Mouse (Mus musculus) hindbrain, embryonic 13.5 days (tissue): ENCODE data around the gene Flnc. TPM values are rescaled to one million over a fixed set of nuclear protein-coding genes. Genes with fewer than 3 reads are reported as not detected.
"Not testable (repeated sequence)": the region's sequence is repeated elsewhere in the genome, so short reads cannot be mapped to it uniquely, and the experiment has no call there.

Experiments used
- ATAC-seq: fragments of 200-750 bp; cut with Nextera tagmentation; 2 replicates; pipeline ENCODE4 v1.8.0; 2017; ENCODE audit warnings: moderate TSS enrichment; ENCODE audit not compliant: low FRiP score
- H3K27ac ChIP-seq: fragments of 300-500 bp; sonication (generic); 2 replicates; pipeline ENCODE4 v1.5.1; 2015; ENCODE audit warnings: inconsistent platforms, mild to moderate bottlenecking, moderate library complexity
- H3K27me3 ChIP-seq: fragments of 300-500 bp; sonication (generic); 2 replicates; pipeline ENCODE4 v1.6.1; 2015; ENCODE audit warnings: mild to moderate bottlenecking, inconsistent platforms
- H3K36me3 ChIP-seq: fragments of 300-500 bp; sonication (generic); 2 replicates; pipeline ENCODE4 v1.6.1; 2015; ENCODE audit warnings: mild to moderate bottlenecking, inconsistent platforms
- H3K4me1 ChIP-seq: fragments of 300-500 bp; sonication (generic); replicated peaks from 2 replicates; pipeline ENCODE4 v1.6.1; 2015; ENCODE audit warnings: inconsistent platforms
- H3K4me2 ChIP-seq: fragments of 300-500 bp; sonication (generic); 2 replicates; pipeline ENCODE4 v1.6.1; 2015; ENCODE audit warnings: inconsistent platforms, mild to moderate bottlenecking, moderate library complexity
- H3K4me3 ChIP-seq: fragments of 300-500 bp; sonication (generic); 2 replicates; pipeline ENCODE4 v1.5.1; 2015; ENCODE audit warnings: mild to moderate bottlenecking, inconsistent platforms
- H3K9ac ChIP-seq: fragments of 300-500 bp; sonication (generic); 2 replicates; pipeline ENCODE4 v1.6.1; 2015; ENCODE audit warnings: mild to moderate bottlenecking, inconsistent platforms
- H3K9me3 ChIP-seq: fragments of 300-500 bp; sonication (generic); 2 replicates; pipeline ENCODE4 v1.6.1; 2016; ENCODE audit warnings: inconsistent platforms
- WGBS: fragments of 180-500 bp; shearing (Covaris S2); methylation state at CpG from one replicate; pipeline ENCODE4 v1.1.7; 2015; 5-methylcytosine and 5-hydroxymethylcytosine counted together
- polyA plus RNA-seq: library from polyadenylated mRNA; unstranded; fragments of >200 nt; fragmentation: Nextera tagmentation; extraction: Ambion mirVana; gene quantifications from 2 replicates; pipeline ENCODE4 v1.2.1, GENCODE M21; 2015

Gene Flnc
- polyA plus RNA-seq, result 5.0 and 5.8 TPM in 2 replicates

GRCm38 (mm10) chr6:29433038-29433803, at the start of gene Flnc:
TSS of gene Flnc (plus strand) at chr6:29433256.
- WGBS, result 2% methylated on average over 65 of the region's 77 CpGs
- H3K9ac ChIP-seq, result peak within 1 kb of the TSS; percentile 68
- H3K27me3 ChIP-seq, result peaks cover 52% of the 10 kb centered on the region
- H3K4me3 ChIP-seq, result peak within 1 kb of the TSS; percentile 47
- H3K27ac ChIP-seq, result no peak within 1 kb of the TSS
- H3K9me3 ChIP-seq, result no peaks in the 10 kb centered on the region
- peaks cover 60% of the 10 kb centered on the region for H3K4me1 ChIP-seq
- peak within 1 kb of the TSS; percentile 75 for H3K4me2 ChIP-seq
- ATAC-seq, result no peak
- no peaks in the 10 kb centered on the region for H3K36me3 ChIP-seq

- H3K27ac ChIP-seq, result 0 out of 2 replicates have a peak within 1 kb of the TSS, but pooled peaks have one; percentile 0
- peak within 1 kb of the TSS; percentile 13; the same call in 1 of the 2 replicates for H3K4me2 ChIP-seq
- H3K27me3 ChIP-seq, result peaks cover 25% of the 10 kb centered on the region
- no peak within 1 kb of the TSS for H3K4me3 ChIP-seq
- peak within 1 kb of the TSS; percentile 30; the same call in 1 of the 2 replicates for H3K9ac ChIP-seq
- WGBS, result 4% methylated on average over 12 of the region's 12 CpGs
- ATAC-seq, result 0 out of 2 replicates have a peak, but pooled peaks have one; percentile 28
- H3K4me1 ChIP-seq, result no peaks in the 10 kb centered on the region; the same call in 1 of the 2 replicates
- no peaks in the 10 kb centered on the region for H3K36me3 ChIP-seq
- no peaks in the 10 kb centered on the region for H3K9me3 ChIP-seq
Observed at GRCm38 (mm10) chr6:29388052-29388518, 45.0 kb upstream of the Flnc start, which contains the start of gene Opn1sw. TSS of gene Opn1sw (minus strand) at chr6:29388468.

GRCm38 (mm10) chr6:29388606-29389080, 44.4 kb upstream of the Flnc start:
- Histone ChIP-seq H3K4me3 (no peak overlapping the region), H3K4me1 (no peaks in the 10 kb centered on the region; the same call in 1 of the 2 replicates), H3K27ac (0 out of 2 replicates have a peak overlapping the region, but pooled peaks have one; percentile 0), H3K9me3 (no peaks in the 10 kb centered on the region), H3K4me2 (0 out of 2 replicates have a peak overlapping the region, but pooled peaks have one; percentile 13), H3K9ac (no peak overlapping the region), H3K36me3 (no peaks in the 10 kb centered on the region), H3K27me3 (peaks cover 27% of the 10 kb centered on the region)
- 16% methylated on average over 11 of the region's 11 CpGs for WGBS
- peak; percentile 72 for ATAC-seq

GRCm38 (mm10) chr6:29389425-29389824, 43.6 kb upstream of the Flnc start:
- H3K4me3 ChIP-seq, result no peak overlapping the region
- H3K36me3 ChIP-seq, result no peaks in the 10 kb centered on the region
- H3K9ac ChIP-seq, result no peak overlapping the region
- ATAC-seq, result no peak
- no peak overlapping the region for H3K27ac ChIP-seq
- 65% methylated on average over 9 of the region's 9 CpGs for WGBS
- H3K9me3 ChIP-seq, result no peaks in the 10 kb centered on the region
- H3K27me3 ChIP-seq, result peaks cover 35% of the 10 kb centered on the region
- no peaks in the 10 kb centered on the region; the same call in 1 of the 2 replicates for H3K4me1 ChIP-seq
- H3K4me2 ChIP-seq, result no peak overlapping the region

- not testable (repeated sequence) for H3K36me3 ChIP-seq, H3K4me1 ChIP-seq, H3K9me3 ChIP-seq, ATAC-seq, H3K9ac ChIP-seq, H3K27ac ChIP-seq, H3K4me2 ChIP-seq, H3K4me3 ChIP-seq
- H3K27me3 ChIP-seq, result peaks cover 45% of the 10 kb centered on the region
- 81% methylated on average over 1 of the region's 1 CpGs for WGBS
Observed at GRCm38 (mm10) chr6:29390500-29390899, 42.6 kb upstream of the Flnc start.

- H3K36me3 ChIP-seq, H3K9me3 ChIP-seq, H3K4me1 ChIP-seq, H3K4me3 ChIP-seq, ATAC-seq, H3K27ac ChIP-seq, H3K9ac ChIP-seq, H3K4me2 ChIP-seq: not testable (repeated sequence)
- H3K27me3 ChIP-seq, result peaks cover 46% of the 10 kb centered on the region
- 79% methylated on average over 8 of the region's 8 CpGs for WGBS
Observed at GRCm38 (mm10) chr6:29391241-29391640, 41.8 kb upstream of the Flnc start.

- Histone ChIP-seq H3K4me3 (no peak overlapping the region), H3K27ac (no peak overlapping the region), H3K4me2 (no peak overlapping the region), H3K36me3 (no peaks in the 10 kb centered on the region), H3K9ac (no peak overlapping the region), H3K4me1 (peaks cover 9% of the 10 kb centered on the region), H3K9me3 (no peaks in the 10 kb centered on the region), H3K27me3 (peaks cover 46% of the 10 kb centered on the region)
- no peak for ATAC-seq
- WGBS, result 73% methylated on average over 4 of the region's 4 CpGs
Observed at GRCm38 (mm10) chr6:29391802-29392201, 41.3 kb upstream of the Flnc start.

- Histone ChIP-seq H3K4me2 (no peak overlapping the region), H3K36me3 (peaks cover 2% of the 10 kb centered on the region; the same call in 1 of the 2 replicates), H3K4me1 (peaks cover 20% of the 10 kb centered on the region), H3K9ac (no peak overlapping the region), H3K27ac (no peak overlapping the region), H3K4me3 (no peak overlapping the region), H3K9me3 (no peaks in the 10 kb centered on the region), H3K27me3 (peaks cover 32% of the 10 kb centered on the region)
- WGBS, result 52% methylated on average over 1 of the region's 1 CpGs
- ATAC-seq, result no peak
Observed at GRCm38 (mm10) chr6:29394286-29394685, 38.8 kb upstream of the Flnc start.

GRCm38 (mm10) chr6:29395910-29396713, 36.9 kb upstream of the Flnc start, which contains the start of gene Ccdc136:
TSS of gene Ccdc136 (plus strand) at chr6:29396309.
- peak; percentile 94 for ATAC-seq
- peak within 1 kb of the TSS; percentile 85 for H3K27ac ChIP-seq
- H3K27me3 ChIP-seq, result peaks cover 31% of the 10 kb centered on the region
- H3K4me1 ChIP-seq, result peaks cover 20% of the 10 kb centered on the region
- peaks cover 3% of the 10 kb centered on the region; the same call in 1 of the 2 replicates for H3K36me3 ChIP-seq
- peak within 1 kb of the TSS; percentile 84 for H3K4me2 ChIP-seq
- peak within 1 kb of the TSS; percentile 69 for H3K4me3 ChIP-seq
- H3K9me3 ChIP-seq, result no peaks in the 10 kb centered on the region
- WGBS, result under 1% methylated on average over 44 of the region's 49 CpGs
- peak within 1 kb of the TSS; percentile 87 for H3K9ac ChIP-seq

GRCm38 (mm10) chr6:29396714-29397540, 36.1 kb upstream of the Flnc start:
- H3K27ac ChIP-seq, result peak overlapping the region; percentile 85
- H3K4me3 ChIP-seq, result peak overlapping the region; percentile 69
- no peaks in the 10 kb centered on the region for H3K9me3 ChIP-seq
- peaks cover 3% of the 10 kb centered on the region; the same call in 1 of the 2 replicates for H3K36me3 ChIP-seq
- 2% methylated on average over 22 of the region's 24 CpGs for WGBS
- peak overlapping the region; percentile 87 for H3K9ac ChIP-seq
- peak overlapping the region; percentile 84 for H3K4me2 ChIP-seq
- ATAC-seq, result peak; percentile 83
- peaks cover 35% of the 10 kb centered on the region for H3K27me3 ChIP-seq
- H3K4me1 ChIP-seq, result peaks cover 20% of the 10 kb centered on the region

GRCm38 (mm10) chr6:29397575-29397974, 35.5 kb upstream of the Flnc start:
- Histone ChIP-seq H3K9ac (peak overlapping the region; percentile 87), H3K4me3 (peak overlapping the region; percentile 69), H3K27me3 (peaks cover 35% of the 10 kb centered on the region), H3K36me3 (peaks cover 3% of the 10 kb centered on the region; the same call in 1 of the 2 replicates), H3K9me3 (no peaks in the 10 kb centered on the region), H3K4me1 (peaks cover 21% of the 10 kb centered on the region), H3K4me2 (peak overlapping the region; percentile 84), H3K27ac (peak overlapping the region; percentile 85)
- 7% methylated on average over 6 of the region's 6 CpGs for WGBS
- ATAC-seq, result peak; percentile 22; the same call in 1 of the 2 replicates
